Mouse (Mus musculus): ENCODE data around the gene Mtfr1l.

Gene Mtfr1l

GRCm38 (mm10) chr4:134534932-134535786 lies at the start of gene Mtfr1l:
TSS of gene Mtfr1l (minus strand) at chr4:134535387.
- DNase-seq (ENCODE audit: low spot score in 2 of 2) = peak; percentile 92 to 96

- DNase-seq (ENCODE audit: low spot score in 2 of 2) = peak in 1 of 2 experiments; percentile 60
Observed at GRCm38 (mm10) chr4:134583513-134583912, 48.3 kb upstream of the Mtfr1l start.

GRCm38 (mm10) chr4:134581365-134581764 lies 46.2 kb upstream of the Mtfr1l start:
- DNase-seq (ENCODE audit: low spot score in 2 of 2) = no peak

GRCm38 (mm10) chr4:134580351-134581148 lies 45.4 kb upstream of the Mtfr1l start:
- DNase-seq (ENCODE audit: low spot score in 2 of 2) = no peak

- no peak for DNase-seq (ENCODE audit: low spot score in 2 of 2)
Observed at GRCm38 (mm10) chr4:134579620-134580019, 44.4 kb upstream of the Mtfr1l start.

- no peak for DNase-seq (ENCODE audit: low spot score in 2 of 2)
Observed at GRCm38 (mm10) chr4:134579212-134579611, 44.0 kb upstream of the Mtfr1l start.

- no peak for DNase-seq (ENCODE audit: low spot score in 2 of 2)
Observed at GRCm38 (mm10) chr4:134578407-134578806, 43.2 kb upstream of the Mtfr1l start.

- no peak for DNase-seq (ENCODE audit: low spot score in 2 of 2)
Observed at GRCm38 (mm10) chr4:134577281-134577680, 42.1 kb upstream of the Mtfr1l start.

- no peak for DNase-seq (ENCODE audit: low spot score in 2 of 2)
Observed at GRCm38 (mm10) chr4:134575486-134575885, 40.3 kb upstream of the Mtfr1l start.

- no peak for DNase-seq (ENCODE audit: low spot score in 2 of 2)
Observed at GRCm38 (mm10) chr4:134572449-134573300, 37.5 kb upstream of the Mtfr1l start.

GRCm38 (mm10) chr4:134570704-134571451 lies 35.7 kb upstream of the Mtfr1l start:
- no peak for DNase-seq (ENCODE audit: low spot score in 2 of 2)

- no peak for DNase-seq (ENCODE audit: low spot score in 2 of 2)
Observed at GRCm38 (mm10) chr4:134569831-134570230, 34.6 kb upstream of the Mtfr1l start.

GRCm38 (mm10) chr4:134569205-134569604 lies 34.0 kb upstream of the Mtfr1l start:
- DNase-seq (ENCODE audit: low spot score in 2 of 2) = no peak

GRCm38 (mm10) chr4:134567377-134568226 lies 32.4 kb upstream of the Mtfr1l start:
- DNase-seq (ENCODE audit: low spot score in 2 of 2) = no peak

GRCm38 (mm10) chr4:134564093-134564492 lies 28.9 kb upstream of the Mtfr1l start:
- no peak for DNase-seq (ENCODE audit: low spot score in 2 of 2)

- no peak for DNase-seq (ENCODE audit: low spot score in 2 of 2)
Observed at GRCm38 (mm10) chr4:134563624-134564023, 28.4 kb upstream of the Mtfr1l start.

GRCm38 (mm10) chr4:134562014-134562413 lies 26.8 kb upstream of the Mtfr1l start:
- no peak for DNase-seq (ENCODE audit: low spot score in 2 of 2)

- DNase-seq (ENCODE audit: low spot score in 2 of 2) = no peak
Observed at GRCm38 (mm10) chr4:134560699-134561098, 25.5 kb upstream of the Mtfr1l start.

- DNase-seq (ENCODE audit: low spot score in 2 of 2) = no peak
Observed at GRCm38 (mm10) chr4:134559154-134559553, 24.0 kb upstream of the Mtfr1l start.

GRCm38 (mm10) chr4:134558570-134559113 lies 23.5 kb upstream of the Mtfr1l start:
- DNase-seq (ENCODE audit: low spot score in 2 of 2) = no peak
